Mouse (Mus musculus): ENCODE measurements around the gene Ank3.

Gene Ank3

GRCm38 (mm10) chr10:69549221-69549620, 150.6 kb downstream of the Ank3 start:
- Histone ChIP-seq H3K4me3 (replicated peaks; ENCODE audit: low read length) (no peak overlapping the region), H3K27me3 (ENCODE audit: insufficient read depth, low read length) (no peaks in the 10 kb centered on the region), H3K36me3 (ENCODE audit: insufficient read depth, low read length) (no peaks in the 10 kb centered on the region), H3K9me3 (ENCODE audit: low read length) (no peaks in the 10 kb centered on the region), H3K4me1 (replicated peaks; ENCODE audit: low read depth, low read length) (no peaks in the 10 kb centered on the region)
- TF ChIP-seq CTCF (conservative IDR thresholded peaks at IDR 0.05; ENCODE audit: low read length) (no peak), NANOG (IDR thresholded peaks at IDR 0.05; ENCODE audit: borderline replicate concordance, low read length) (no peak), POU5F1 (IDR thresholded peaks at IDR 0.05; ENCODE audit: borderline replicate concordance, low read length) (no peak)

GRCm38 (mm10) chr10:69550824-69551223, 152.3 kb downstream of the Ank3 start:
- no peak overlapping the region for H3K4me3 ChIP-seq (replicated peaks; ENCODE audit: low read length)
- H3K4me1 ChIP-seq (replicated peaks; ENCODE audit: low read depth, low read length): no peaks in the 10 kb centered on the region
- no peaks in the 10 kb centered on the region for H3K9me3 ChIP-seq (ENCODE audit: low read length)
- H3K27me3 ChIP-seq (ENCODE audit: insufficient read depth, low read length): 0 out of 2 replicates have a peak, but pooled peaks cover 3% of the 10 kb centered on the region
- TF ChIP-seq NANOG (IDR thresholded peaks at IDR 0.05; ENCODE audit: borderline replicate concordance, low read length): no peak
- no peaks in the 10 kb centered on the region for H3K36me3 ChIP-seq (ENCODE audit: insufficient read depth, low read length)

- no peaks in the 10 kb centered on the region for H3K36me3 ChIP-seq (ENCODE audit: insufficient read depth, low read length)
- no peaks in the 10 kb centered on the region for H3K4me1 ChIP-seq (replicated peaks; ENCODE audit: low read depth, low read length)
- TF ChIP-seq NANOG (IDR thresholded peaks at IDR 0.05; ENCODE audit: borderline replicate concordance, low read length) (no peak), POU5F1 (IDR thresholded peaks at IDR 0.05; ENCODE audit: borderline replicate concordance, low read length) (no peak), CTCF (conservative IDR thresholded peaks at IDR 0.05; ENCODE audit: low read length) (no peak)
- H3K4me3 ChIP-seq (replicated peaks; ENCODE audit: low read length): no peak overlapping the region
- H3K27me3 ChIP-seq (ENCODE audit: insufficient read depth, low read length): 0 out of 2 replicates have a peak, but pooled peaks cover 3% of the 10 kb centered on the region
- no peaks in the 10 kb centered on the region for H3K9me3 ChIP-seq (ENCODE audit: low read length)
Measured at GRCm38 (mm10) chr10:69553091-69553490, 154.5 kb downstream of the Ank3 start.

- H3K4me1 ChIP-seq (replicated peaks; ENCODE audit: low read depth, low read length): no peaks in the 10 kb centered on the region
- H3K27me3 ChIP-seq (ENCODE audit: insufficient read depth, low read length): peaks cover 3% of the 10 kb centered on the region; the same call in 1 of the 2 replicates
- H3K36me3 ChIP-seq (ENCODE audit: insufficient read depth, low read length): no peaks in the 10 kb centered on the region
- no peak overlapping the region for H3K4me3 ChIP-seq (replicated peaks; ENCODE audit: low read length)
- H3K9me3 ChIP-seq (ENCODE audit: low read length): no peaks in the 10 kb centered on the region
- TF ChIP-seq CTCF (conservative IDR thresholded peaks at IDR 0.05; ENCODE audit: low read length) (no peak), POU5F1 (IDR thresholded peaks at IDR 0.05; ENCODE audit: borderline replicate concordance, low read length) (no peak), NANOG (IDR thresholded peaks at IDR 0.05; ENCODE audit: borderline replicate concordance, low read length) (no peak)
Measured at GRCm38 (mm10) chr10:69555592-69555991, 157.0 kb downstream of the Ank3 start.

GRCm38 (mm10) chr10:69556278-69556677, 157.7 kb downstream of the Ank3 start:
- Histone ChIP-seq H3K27me3 (ENCODE audit: insufficient read depth, low read length) (peaks cover 3% of the 10 kb centered on the region; the same call in 1 of the 2 replicates), H3K4me1 (replicated peaks; ENCODE audit: low read depth, low read length) (no peaks in the 10 kb centered on the region), H3K9me3 (ENCODE audit: low read length) (no peaks in the 10 kb centered on the region), H3K4me3 (replicated peaks; ENCODE audit: low read length) (no peak overlapping the region), H3K36me3 (ENCODE audit: insufficient read depth, low read length) (no peaks in the 10 kb centered on the region)
- peak; percentile 89 for TF ChIP-seq CTCF (conservative IDR thresholded peaks at IDR 0.05; ENCODE audit: low read length)
- no peak for TF ChIP-seq POU5F1 (IDR thresholded peaks at IDR 0.05; ENCODE audit: borderline replicate concordance, low read length)
- no peak for TF ChIP-seq NANOG (IDR thresholded peaks at IDR 0.05; ENCODE audit: borderline replicate concordance, low read length)

GRCm38 (mm10) chr10:69560237-69560636, 161.7 kb downstream of the Ank3 start:
- TF ChIP-seq CTCF (conservative IDR thresholded peaks at IDR 0.05; ENCODE audit: low read length) (no peak), POU5F1 (IDR thresholded peaks at IDR 0.05; ENCODE audit: borderline replicate concordance, low read length) (no peak), NANOG (IDR thresholded peaks at IDR 0.05; ENCODE audit: borderline replicate concordance, low read length) (no peak)
- Histone ChIP-seq H3K4me3 (replicated peaks; ENCODE audit: low read length) (no peak overlapping the region), H3K4me1 (replicated peaks; ENCODE audit: low read depth, low read length) (peaks cover 5% of the 10 kb centered on the region), H3K36me3 (ENCODE audit: insufficient read depth, low read length) (no peaks in the 10 kb centered on the region), H3K9me3 (ENCODE audit: low read length) (no peaks in the 10 kb centered on the region), H3K27me3 (ENCODE audit: insufficient read depth, low read length) (peaks cover 3% of the 10 kb centered on the region; the same call in 1 of the 2 replicates)

GRCm38 (mm10) chr10:69562931-69563330, 164.4 kb downstream of the Ank3 start:
- no peaks in the 10 kb centered on the region; the same call in 1 of the 2 replicates for H3K27me3 ChIP-seq (ENCODE audit: insufficient read depth, low read length)
- H3K36me3 ChIP-seq (ENCODE audit: insufficient read depth, low read length): no peaks in the 10 kb centered on the region
- H3K4me3 ChIP-seq (replicated peaks; ENCODE audit: low read length): no peak overlapping the region
- TF ChIP-seq CTCF (conservative IDR thresholded peaks at IDR 0.05; ENCODE audit: low read length): no peak
- no peak for TF ChIP-seq POU5F1 (IDR thresholded peaks at IDR 0.05; ENCODE audit: borderline replicate concordance, low read length)
- TF ChIP-seq NANOG (IDR thresholded peaks at IDR 0.05; ENCODE audit: borderline replicate concordance, low read length): no peak
- peaks cover 11% of the 10 kb centered on the region for H3K4me1 ChIP-seq (replicated peaks; ENCODE audit: low read depth, low read length)
- no peaks in the 10 kb centered on the region for H3K9me3 ChIP-seq (ENCODE audit: low read length)

GRCm38 (mm10) chr10:69565052-69565451, 166.5 kb downstream of the Ank3 start:
- no peaks in the 10 kb centered on the region for H3K9me3 ChIP-seq (ENCODE audit: low read length)
- H3K4me1 ChIP-seq (replicated peaks; ENCODE audit: low read depth, low read length): peaks cover 32% of the 10 kb centered on the region
- no peaks in the 10 kb centered on the region for H3K27me3 ChIP-seq (ENCODE audit: insufficient read depth, low read length)
- no peaks in the 10 kb centered on the region for H3K36me3 ChIP-seq (ENCODE audit: insufficient read depth, low read length)
- TF ChIP-seq CTCF (conservative IDR thresholded peaks at IDR 0.05; ENCODE audit: low read length) (no peak), NANOG (IDR thresholded peaks at IDR 0.05; ENCODE audit: borderline replicate concordance, low read length) (no peak), POU5F1 (IDR thresholded peaks at IDR 0.05; ENCODE audit: borderline replicate concordance, low read length) (no peak)
- H3K4me3 ChIP-seq (replicated peaks; ENCODE audit: low read length): no peak overlapping the region

- Histone ChIP-seq H3K36me3 (ENCODE audit: insufficient read depth, low read length) (no peaks in the 10 kb centered on the region), H3K4me3 (replicated peaks; ENCODE audit: low read length) (no peak overlapping the region), H3K27me3 (ENCODE audit: insufficient read depth, low read length) (no peaks in the 10 kb centered on the region), H3K4me1 (replicated peaks; ENCODE audit: low read depth, low read length) (peaks cover 61% of the 10 kb centered on the region), H3K9me3 (ENCODE audit: low read length) (no peaks in the 10 kb centered on the region)
- TF ChIP-seq CTCF (conservative IDR thresholded peaks at IDR 0.05; ENCODE audit: low read length): no peak
- TF ChIP-seq NANOG (IDR thresholded peaks at IDR 0.05; ENCODE audit: borderline replicate concordance, low read length): no peak
- TF ChIP-seq POU5F1 (IDR thresholded peaks at IDR 0.05; ENCODE audit: borderline replicate concordance, low read length): no peak
Measured at GRCm38 (mm10) chr10:69568976-69569375, 170.4 kb downstream of the Ank3 start.

Measured in E14TG2a.4 (cell line).